Mouse (Mus musculus) stomach, postnatal 0 days (tissue): Measurements from ENCODE around the gene Atp5b.

ENCODE experiments used
- CTCF ChIP-seq: IDR thresholded peaks from 2 replicates; pipeline ENCODE4 v1.5.1; 2016; ENCODE audit warnings: antibody characterized with exemption, low read depth, mild to moderate bottlenecking, moderate library complexity
- EP300 ChIP-seq: optimal IDR thresholded peaks from 2 replicates; pipeline ENCODE3; 2016; ENCODE audit warnings: antibody characterized with exemption

DNA sequence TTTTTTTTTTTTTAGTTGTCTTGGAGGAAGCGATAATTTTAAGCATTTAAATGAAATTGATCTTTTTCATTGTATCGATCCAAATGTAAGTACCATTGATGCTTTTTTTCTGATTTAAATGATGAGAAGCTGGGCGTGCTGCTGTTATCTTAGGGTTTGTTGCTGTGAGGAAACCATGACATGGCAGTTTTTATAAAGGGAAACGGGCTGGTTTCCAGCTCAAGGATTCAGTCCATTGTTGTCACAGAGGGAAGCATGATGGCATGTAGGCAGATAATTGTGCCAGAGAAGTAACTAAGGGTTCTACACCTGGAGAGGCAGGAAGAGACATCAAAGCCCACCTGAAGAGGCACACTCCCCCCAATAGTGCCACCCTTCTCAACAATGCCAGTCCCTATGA, 13.9 kb upstream of the Atp5b start:
- TF ChIP-seq CTCF (no peak), EP300 (no peak)
